Mouse (Mus musculus) heart, adult 2 months (tissue): ENCODE results near the gene Aqp3. TPM values are rescaled to one million over a fixed set of nuclear protein-coding genes. Genes with fewer than 3 reads are reported as not detected.

Experiments used
- DNase-seq, 2 experiments: peaks; one replicate each; pipeline ENCODE4 v3.0.0; 2021
- H3K27ac ChIP-seq: fragments of 200-600 bp; 2 replicates; pipeline ENCODE4 v1.8.1; 2022
- H3K27me3 ChIP-seq: fragments of 200-500 bp; 2 replicates; pipeline ENCODE4 v1.6.1; 2012; ENCODE audit warnings: mild to moderate bottlenecking, low read length, inconsistent platforms, mixed read lengths; ENCODE audit not compliant: control insufficient read depth, insufficient read depth
- H3K36me3 ChIP-seq: fragments of 200-500 bp; 2 replicates; pipeline ENCODE4 v1.6.1; 2012; ENCODE audit warnings: low read length, inconsistent platforms; ENCODE audit not compliant: control insufficient read depth, insufficient read depth
- H3K4me1 ChIP-seq: fragments of 200-500 bp; 2 replicates; pipeline ENCODE4 v1.6.1; 2011; ENCODE audit warnings: low read length; ENCODE audit not compliant: control insufficient read depth, insufficient read depth
- H3K4me3 ChIP-seq: fragments of 200-600 bp; 2 replicates; pipeline ENCODE4 v1.8.1; 2022
- H3K79me2 ChIP-seq: fragments of 200-500 bp; replicated peaks from 2 replicates; pipeline ENCODE4 v1.6.1; 2012; ENCODE audit warnings: mild to moderate bottlenecking, inconsistent platforms, low read length, moderate library complexity, mixed read lengths; ENCODE audit not compliant: control insufficient read depth, insufficient read depth
- H3K9ac ChIP-seq: fragments of 200-500 bp; 2 replicates; pipeline ENCODE4 v1.6.1; 2012; ENCODE audit warnings: low read depth, mild to moderate bottlenecking, control low read depth, inconsistent platforms, low read length, mixed read lengths
- CTCF ChIP-seq: fragments of 200-600 bp; IDR thresholded peaks from 2 replicates; pipeline ENCODE4 v1.8.1; 2022; ENCODE audit warnings: antibody characterized with exemption, mild to moderate bottlenecking, moderate library complexity
- EP300 ChIP-seq: fragments of 200-500 bp; IDR thresholded peaks from 2 replicates; pipeline ENCODE4 v1.6.1; 2011; ENCODE audit warnings: low read depth, low read length, control low read depth; ENCODE audit not compliant: insufficient read depth
- POLR2A ChIP-seq: fragments of 200-500 bp; IDR thresholded peaks from 2 replicates; pipeline ENCODE4 v1.6.1; 2011; ENCODE audit warnings: mild to moderate bottlenecking, low read depth, low read length, control low read depth; ENCODE audit not compliant: insufficient read depth
- WGBS: fragments of 180-500 bp; shearing (Covaris S2); methylation state at CpG from one replicate; pipeline ENCODE4 v1.1.7; 2018; 5-methylcytosine and 5-hydroxymethylcytosine counted together
- intact Hi-C: fragments of 180-260 bp; cut with DNase I; formaldehyde crosslinking; loops from one replicate; pipeline ENCODE4 v1.15.1; 2025
- polyA plus RNA-seq: library from polyadenylated mRNA; depleted of rRNA; stranded (reverse); fragments of >200 nt; gene quantifications from 2 replicates; pipeline ENCODE4 v1.2.3, GENCODE M21; 2012
- total RNA-seq, 2 experiments: library from RNA; stranded (reverse); gene quantifications; 2 replicates each; pipeline ENCODE4 v1.2.3; 2021

Gene Aqp3
- total and polyA plus RNA-seq, 3 experiments: 4.2 TPM; not detected in 2

- Histone ChIP-seq H3K79me2 (no peaks in the 10 kb centered on the region), H3K4me1 (no peaks in the 10 kb centered on the region), H3K27ac (no peak overlapping the region), H3K36me3 (no peaks in the 10 kb centered on the region), H3K9ac (no peak overlapping the region), H3K4me3 (no peak overlapping the region), H3K27me3 (no peaks in the 10 kb centered on the region)
- no peak for TF ChIP-seq EP300
- no peak for TF ChIP-seq POLR2A
- TF ChIP-seq CTCF: no peak
- DNase-seq: no peak
- 83% methylated on average over 9 of the region's 9 CpGs for whole genome bisulfite sequencing
- intact Hi-C loops: no loop called here
Observed at GRCm38 (mm10) chr4:41114358-41115070, 16.5 kb upstream of the Aqp3 start.

- intact Hi-C loops: no loop called here
- H3K27ac ChIP-seq: no peak overlapping the region
- H3K27me3 ChIP-seq: no peaks in the 10 kb centered on the region
- no peaks in the 10 kb centered on the region for H3K79me2 ChIP-seq
- H3K36me3 ChIP-seq: no peaks in the 10 kb centered on the region
- no peak for TF ChIP-seq CTCF
- WGBS: 48% methylated on average over 10 of the region's 10 CpGs
- DNase-seq: no peak
- H3K4me3 ChIP-seq: no peak overlapping the region
- no peaks in the 10 kb centered on the region for H3K4me1 ChIP-seq
- no peak overlapping the region for H3K9ac ChIP-seq
Observed at GRCm38 (mm10) chr4:41108717-41109425, 10.9 kb upstream of the Aqp3 start.

- 56% methylated on average over 4 of the region's 4 CpGs for WGBS
- Histone ChIP-seq H3K9ac (no peak overlapping the region), H3K27me3 (no peaks in the 10 kb centered on the region), H3K4me1 (no peaks in the 10 kb centered on the region), H3K27ac (no peak overlapping the region), H3K36me3 (no peaks in the 10 kb centered on the region), H3K79me2 (no peaks in the 10 kb centered on the region), H3K4me3 (no peak overlapping the region)
- intact Hi-C loops: no loop called here
- TF ChIP-seq EP300 (no peak), POLR2A (no peak), CTCF (no peak)
- no peak for DNase-seq
Observed at GRCm38 (mm10) chr4:41107440-41107839, 9.5 kb upstream of the Aqp3 start.

DNA sequence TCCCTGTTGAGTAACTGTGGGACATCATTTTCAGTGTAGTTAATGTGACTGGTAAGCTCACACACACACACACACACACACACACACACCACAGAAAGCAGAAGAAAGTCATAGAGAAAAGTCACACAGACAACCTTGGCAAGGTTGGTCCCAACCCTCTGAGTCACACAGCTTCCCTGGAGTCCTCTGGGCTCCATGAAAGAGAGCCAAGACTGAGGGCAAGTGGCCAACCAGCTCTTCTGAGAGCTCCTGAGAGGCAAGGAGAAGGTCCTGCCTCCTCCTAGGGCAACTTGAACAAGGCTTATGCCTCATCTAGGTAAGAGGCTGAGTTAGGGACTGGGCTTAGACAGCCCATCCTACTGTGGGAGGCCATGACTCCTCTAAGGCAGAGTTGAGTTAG, 4.9 kb upstream of the Aqp3 start:
- TF ChIP-seq EP300 (no peak), CTCF (no peak), POLR2A (no peak)
- no peaks in the 10 kb centered on the region for H3K36me3 ChIP-seq
- no peak overlapping the region for H3K9ac ChIP-seq
- no peaks in the 10 kb centered on the region for H3K4me1 ChIP-seq
- no peaks in the 10 kb centered on the region for H3K79me2 ChIP-seq
- DNase-seq: no peak
- intact Hi-C loops: no loop called here
- no peak overlapping the region for H3K4me3 ChIP-seq
- peaks cover 2% of the 10 kb centered on the region for H3K27me3 ChIP-seq
- no peak overlapping the region for H3K27ac ChIP-seq

GRCm38 (mm10) chr4:41100986-41101385, 3.0 kb upstream of the Aqp3 start:
- TF ChIP-seq CTCF (no peak), EP300 (no peak), POLR2A (no peak)
- Histone ChIP-seq H3K4me3 (no peak overlapping the region), H3K36me3 (no peaks in the 10 kb centered on the region), H3K27me3 (peaks cover 2% of the 10 kb centered on the region), H3K4me1 (no peaks in the 10 kb centered on the region), H3K9ac (no peak overlapping the region), H3K79me2 (no peaks in the 10 kb centered on the region), H3K27ac (no peak overlapping the region)
- DNase-seq: no peak
- intact Hi-C loops: no loop called here
- WGBS: 53% methylated on average over 1 of the region's 1 CpGs

DNA sequence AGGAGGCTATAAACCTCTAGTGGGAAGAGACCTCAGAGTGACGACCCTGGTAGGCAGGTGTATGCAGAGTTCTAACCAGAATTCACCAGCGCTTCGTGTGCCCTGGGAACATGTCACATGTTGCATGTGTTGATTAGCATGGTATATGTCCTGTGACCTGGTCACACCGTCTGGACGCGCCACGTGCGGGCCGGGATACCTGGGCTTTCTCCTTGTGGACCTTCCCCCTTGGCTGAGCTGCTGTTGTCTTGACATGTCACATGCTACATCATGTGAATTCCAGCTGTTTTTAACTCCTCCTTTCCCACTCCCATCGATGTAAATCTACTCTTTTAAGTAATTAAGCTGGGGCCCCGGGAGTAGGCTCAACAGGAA, 581 bp upstream of the Aqp3 start:
- Histone ChIP-seq H3K9ac (no peak overlapping the region), H3K27ac (no peak overlapping the region), H3K27me3 (peaks cover 2% of the 10 kb centered on the region), H3K79me2 (no peaks in the 10 kb centered on the region), H3K36me3 (no peaks in the 10 kb centered on the region), H3K4me1 (no peaks in the 10 kb centered on the region), H3K4me3 (no peak overlapping the region)
- DNase-seq: no peak
- intact Hi-C loops: no loop called here
- 25% methylated on average over 11 of the region's 11 CpGs for WGBS
- no peak for TF ChIP-seq POLR2A
- TF ChIP-seq CTCF: no peak
- TF ChIP-seq EP300: no peak
